Mouse (Mus musculus) lung, embryonic 16.5 days (tissue): Measurements from ENCODE around the gene Ncln. TPM values are rescaled to one million over a fixed set of nuclear protein-coding genes. Genes with fewer than 3 reads are reported as not detected.

Experiments used
- ATAC-seq: fragments of 200-750 bp; cut with Nextera tagmentation; 2 replicates; pipeline ENCODE4 v1.8.0; 2017; ENCODE audit warnings: low read depth, mild to moderate bottlenecking, moderate library complexity
- H3K27ac ChIP-seq: fragments of 300-500 bp; sonication (generic); 2 replicates; pipeline ENCODE4 v1.5.1; 2014; ENCODE audit warnings: mild to moderate bottlenecking, control low read depth, low read length
- H3K27me3 ChIP-seq: fragments of 300-500 bp; sonication (generic); 2 replicates; pipeline ENCODE4 v1.6.1; 2014; ENCODE audit warnings: low read depth, low read length, mixed read lengths; ENCODE audit not compliant: control insufficient read depth, insufficient read depth
- H3K36me3 ChIP-seq: fragments of 300-500 bp; sonication (generic); 2 replicates; pipeline ENCODE4 v1.6.1; 2014; ENCODE audit warnings: low read length; ENCODE audit not compliant: control insufficient read depth, insufficient read depth
- H3K4me1 ChIP-seq: fragments of 300-500 bp; sonication (generic); replicated peaks from 2 replicates; pipeline ENCODE4 v1.6.1; 2014; ENCODE audit warnings: low read length, mixed read lengths; ENCODE audit not compliant: control insufficient read depth, insufficient read depth
- H3K4me2 ChIP-seq: fragments of 300-500 bp; sonication (generic); 2 replicates; pipeline ENCODE4 v1.6.1; 2014; ENCODE audit warnings: low read depth, low read length, control low read depth
- H3K4me3 ChIP-seq: fragments of 300-500 bp; sonication (generic); 2 replicates; pipeline ENCODE4 v1.5.1; 2014; ENCODE audit warnings: mild to moderate bottlenecking, low read length, control low read depth
- H3K9ac ChIP-seq: fragments of 300-500 bp; sonication (generic); 2 replicates; pipeline ENCODE4 v1.6.1; 2014; ENCODE audit warnings: low read length, control low read depth
- H3K9me3 ChIP-seq: fragments of 300-500 bp; sonication (generic); 2 replicates; pipeline ENCODE4 v1.6.1; 2016; ENCODE audit warnings: low read length; ENCODE audit not compliant: control insufficient read depth
- WGBS: fragments of 180-500 bp; shearing (Covaris S2); extraction: QIAGEN DNeasy Blood & Tissue Kit; methylation state at CpG from one replicate; pipeline ENCODE4 v1.1.7; 2014; 5-methylcytosine and 5-hydroxymethylcytosine counted together
- polyA plus RNA-seq: library from polyadenylated mRNA; unstranded; fragments of >200 nt; fragmentation: Nextera tagmentation; extraction: Ambion mirVana; gene quantifications from 2 replicates; pipeline ENCODE4 v1.2.1, GENCODE M21; 2015

Gene Ncln
- polyA plus RNA-seq, 1 experiment from 2014 or later, result 82.9 TPM

DNA sequence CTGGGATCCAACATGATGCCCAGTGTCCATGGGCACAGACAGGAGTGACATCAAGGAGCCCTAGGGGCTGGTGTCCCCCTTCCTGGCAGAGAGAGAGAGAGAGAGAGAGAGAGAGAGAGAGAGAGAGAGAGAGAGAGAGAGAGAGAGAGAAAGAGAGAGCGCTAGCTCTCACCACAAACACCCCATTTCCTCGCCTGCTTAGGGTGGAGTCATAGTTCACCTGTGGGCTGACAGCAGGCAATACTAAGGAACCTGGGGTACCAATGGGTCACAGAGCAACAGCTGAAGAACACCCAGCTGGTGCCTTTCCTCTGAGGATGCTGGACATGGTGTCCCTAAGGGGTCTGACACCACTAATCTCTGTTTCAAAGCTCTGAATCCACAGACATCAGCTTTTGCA lies 41.2 kb upstream of the Ncln start:
- Histone ChIP-seq H3K27ac (no peak overlapping the region), H3K4me3 (no peak overlapping the region), H3K36me3 (peaks cover 15% of the 10 kb centered on the region), H3K9me3 (no peaks in the 10 kb centered on the region), H3K4me2 (no peak overlapping the region), H3K9ac (no peak overlapping the region), H3K4me1 (peaks cover 11% of the 10 kb centered on the region), H3K27me3 (no peaks in the 10 kb centered on the region)
- WGBS, result 79% methylated on average over 2 of the region's 2 CpGs
- ATAC-seq, result no peak

DNA sequence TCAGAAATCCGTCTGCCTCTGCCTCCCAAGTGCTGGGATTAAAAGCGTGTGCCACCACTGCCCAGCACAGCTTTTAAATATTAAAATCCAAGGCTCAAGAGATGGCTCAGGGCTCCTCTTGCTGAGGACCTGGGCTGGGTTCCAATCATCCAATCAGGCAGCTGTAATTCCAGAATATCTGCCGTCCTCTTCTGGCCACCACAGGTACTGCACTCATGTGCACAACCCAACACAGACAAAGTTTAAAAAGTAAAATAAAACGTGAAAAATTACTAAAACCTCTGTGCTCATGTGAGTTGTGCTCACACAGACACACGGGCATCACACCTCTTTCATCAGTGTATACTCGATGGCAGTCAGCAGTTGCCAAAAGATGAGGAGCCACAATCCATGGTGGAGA lies 40.5 kb upstream of the Ncln start:
- Histone ChIP-seq H3K27ac (no peak overlapping the region), H3K4me1 (peaks cover 4% of the 10 kb centered on the region; the same call in 1 of the 2 replicates), H3K9me3 (no peaks in the 10 kb centered on the region), H3K27me3 (no peaks in the 10 kb centered on the region), H3K36me3 (peaks cover 20% of the 10 kb centered on the region), H3K4me2 (no peak overlapping the region), H3K9ac (no peak overlapping the region), H3K4me3 (no peak overlapping the region)
- 76% methylated on average over 6 of the region's 6 CpGs for WGBS
- no peak for ATAC-seq

DNA sequence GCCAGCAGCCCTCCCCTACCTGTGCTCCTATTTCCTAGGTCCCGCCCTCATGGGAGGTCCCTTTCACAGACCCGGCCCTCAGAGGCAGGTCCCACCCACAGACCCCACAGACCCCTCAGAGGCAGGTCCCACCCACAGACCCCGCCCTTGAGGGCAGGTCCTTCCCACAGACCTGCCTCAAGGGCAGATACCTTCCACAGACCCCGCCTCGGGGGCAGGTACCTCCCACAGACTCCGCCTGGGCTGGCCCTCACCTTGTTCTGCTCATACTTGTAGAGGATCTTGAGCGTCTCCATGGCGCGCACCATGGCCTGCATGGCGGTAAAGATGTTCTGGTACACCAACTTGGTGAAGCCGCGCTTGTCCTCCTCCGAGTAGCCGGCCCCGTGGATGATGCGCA lies 38.6 kb upstream of the Ncln start:
- 57% methylated on average over 16 of the region's 16 CpGs for WGBS

DNA sequence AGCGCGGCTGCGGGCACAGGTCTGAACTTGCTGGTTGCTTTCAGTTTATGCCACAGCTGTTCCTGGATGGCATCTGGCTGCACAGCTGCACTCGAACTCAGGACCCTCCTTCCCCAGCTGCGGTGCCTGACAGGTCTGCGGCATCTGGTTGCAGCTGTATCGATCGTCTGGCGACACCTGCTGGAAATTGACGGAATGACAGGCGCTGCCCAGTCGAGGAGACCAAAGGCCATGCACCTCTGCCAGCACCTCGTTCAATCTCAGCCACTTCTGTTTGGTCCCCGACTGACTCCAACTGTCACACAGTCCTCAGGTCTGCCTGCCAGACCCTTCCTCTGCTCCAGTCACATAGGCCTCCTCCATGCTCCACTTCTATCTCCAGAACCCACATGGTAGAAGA lies 30.6 kb upstream of the Ncln start:
- Histone ChIP-seq H3K27me3 (no peaks in the 10 kb centered on the region; the same call in 1 of the 2 replicates), H3K36me3 (peaks cover 18% of the 10 kb centered on the region), H3K4me2 (no peak overlapping the region), H3K27ac (no peak overlapping the region), H3K9me3 (no peaks in the 10 kb centered on the region), H3K4me3 (no peak overlapping the region), H3K4me1 (peaks cover 7% of the 10 kb centered on the region; the same call in 1 of the 2 replicates), H3K9ac (no peak overlapping the region)
- ATAC-seq, result peak; percentile 41; the same call in 1 of the 2 replicates
- WGBS, result 7% methylated on average over 14 of the region's 14 CpGs

More for the DNA sequence above, 38.6 kb upstream of the Ncln start:
- Histone ChIP-seq H3K27ac (no peak overlapping the region), H3K4me2 (no peak overlapping the region), H3K9ac (no peak overlapping the region), H3K4me3 (no peak overlapping the region), H3K36me3 (peaks cover 29% of the 10 kb centered on the region), H3K27me3 (no peaks in the 10 kb centered on the region), H3K9me3 (no peaks in the 10 kb centered on the region), H3K4me1 (no peaks in the 10 kb centered on the region)
- ATAC-seq, result peak; percentile 29

DNA sequence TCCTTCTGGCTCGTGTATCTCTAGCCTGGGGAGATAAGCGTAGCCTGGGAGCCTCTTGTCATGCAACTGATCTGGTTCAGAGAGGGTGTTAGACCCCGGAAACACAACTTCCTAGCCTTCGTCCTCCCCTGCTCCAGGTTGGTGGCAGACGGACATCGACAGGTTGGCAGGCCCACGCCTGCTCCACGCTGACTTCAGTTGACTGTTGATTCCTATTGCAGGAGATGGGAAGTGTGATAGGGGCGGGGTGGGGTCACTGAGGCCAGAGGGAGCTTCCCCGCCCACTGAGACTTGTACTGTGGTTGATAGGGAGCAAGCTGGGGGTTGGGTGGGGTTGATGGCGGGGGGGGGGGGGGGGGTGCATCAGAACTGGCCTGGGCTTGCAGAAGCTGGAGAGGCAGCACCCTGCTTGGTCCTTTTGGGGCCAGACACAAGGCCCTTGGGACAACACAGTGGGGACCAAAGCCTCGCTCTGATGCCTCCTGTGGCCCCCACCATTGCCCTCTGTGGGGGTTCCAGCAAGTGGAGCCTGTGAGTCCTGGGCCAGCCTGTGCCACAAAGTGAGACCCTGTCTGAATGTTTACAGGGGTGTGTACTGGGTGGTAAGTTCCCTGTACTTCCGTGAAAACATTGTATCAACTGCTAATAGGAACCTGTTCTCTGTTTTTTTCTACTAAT lies 29.0 kb upstream of the Ncln start:
- ATAC-seq, result no peak
- Histone ChIP-seq H3K9me3 (no peaks in the 10 kb centered on the region), H3K4me3 (no peak overlapping the region), H3K4me1 (peaks cover 7% of the 10 kb centered on the region; the same call in 1 of the 2 replicates), H3K27ac (no peak overlapping the region), H3K9ac (no peak overlapping the region), H3K36me3 (peaks cover 6% of the 10 kb centered on the region), H3K4me2 (no peak overlapping the region), H3K27me3 (no peaks in the 10 kb centered on the region; the same call in 1 of the 2 replicates)
- 42% methylated on average over 12 of the region's 13 CpGs for WGBS

DNA sequence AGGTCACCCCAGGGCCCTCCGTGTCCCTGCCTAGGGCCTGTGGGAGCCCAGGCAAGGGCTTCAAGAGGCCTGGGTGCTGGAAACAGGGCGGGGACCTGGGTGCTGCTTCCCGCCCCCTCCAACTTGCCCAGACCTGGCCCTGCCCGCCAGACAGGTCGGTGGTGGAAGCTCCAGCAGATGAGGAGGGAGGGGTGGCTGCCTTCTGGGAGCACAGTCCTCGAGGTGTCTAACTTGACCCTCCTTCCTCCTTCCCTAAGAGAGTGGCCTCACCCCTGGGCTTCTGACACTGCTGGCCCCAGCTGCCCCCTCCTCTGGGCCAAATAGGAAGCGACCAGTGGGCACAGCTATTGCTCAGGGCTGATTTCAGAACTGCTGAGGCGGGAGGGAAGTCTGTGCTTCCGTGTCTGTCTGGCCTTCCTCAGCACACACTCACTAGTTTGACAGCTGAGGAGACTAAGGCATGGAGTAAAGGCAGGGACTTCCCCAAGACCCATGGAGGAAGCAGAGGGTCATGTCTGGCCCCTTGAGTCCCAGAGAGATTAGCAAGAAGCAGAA lies 27.9 kb upstream of the Ncln start, which contains the start of gene Gna15:
Gene Gna15, minus strand, starts transcription at position 175 of the 555 bp plus-strand sequence.
- peaks cover 7% of the 10 kb centered on the region; the same call in 1 of the 2 replicates for H3K4me1 ChIP-seq
- ATAC-seq, result peak; percentile 39
- H3K9ac ChIP-seq, result peak within 1 kb of the TSS; percentile 56
- no peaks in the 10 kb centered on the region; the same call in 1 of the 2 replicates for H3K36me3 ChIP-seq
- no peaks in the 10 kb centered on the region for H3K9me3 ChIP-seq
- no peaks in the 10 kb centered on the region; the same call in 1 of the 2 replicates for H3K27me3 ChIP-seq
- peak within 1 kb of the TSS; percentile 25; the same call in 1 of the 2 replicates for H3K4me2 ChIP-seq
- peak within 1 kb of the TSS; percentile 13; the same call in 1 of the 2 replicates for H3K4me3 ChIP-seq
- whole genome bisulfite sequencing, result 8% methylated on average over 9 of the region's 9 CpGs
- peak within 1 kb of the TSS; percentile 52; the same call in 1 of the 2 replicates for H3K27ac ChIP-seq

DNA sequence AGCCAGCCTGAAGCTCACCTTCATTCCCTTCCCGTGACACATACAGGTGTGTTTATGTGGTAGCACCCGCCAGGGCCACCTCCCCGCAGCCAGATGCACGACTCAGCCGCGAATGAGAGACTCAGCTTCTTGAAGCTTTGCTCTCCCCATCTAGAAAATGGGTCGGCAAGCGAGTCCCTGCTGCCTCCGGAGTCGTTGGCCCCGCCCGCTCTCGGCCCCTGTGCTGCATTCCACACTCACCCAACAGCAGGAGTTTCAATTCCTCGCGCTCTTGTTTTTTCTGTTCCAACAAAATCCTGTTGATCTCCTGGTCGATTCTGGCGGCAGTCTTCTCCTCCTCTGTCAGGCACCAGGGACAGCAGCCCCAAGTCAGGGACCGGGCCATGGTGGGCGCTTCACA lies 27.4 kb upstream of the Ncln start:
- peak overlapping the region; percentile 13; the same call in 1 of the 2 replicates for H3K4me3 ChIP-seq
- 14% methylated on average over 19 of the region's 19 CpGs for WGBS

DNA sequence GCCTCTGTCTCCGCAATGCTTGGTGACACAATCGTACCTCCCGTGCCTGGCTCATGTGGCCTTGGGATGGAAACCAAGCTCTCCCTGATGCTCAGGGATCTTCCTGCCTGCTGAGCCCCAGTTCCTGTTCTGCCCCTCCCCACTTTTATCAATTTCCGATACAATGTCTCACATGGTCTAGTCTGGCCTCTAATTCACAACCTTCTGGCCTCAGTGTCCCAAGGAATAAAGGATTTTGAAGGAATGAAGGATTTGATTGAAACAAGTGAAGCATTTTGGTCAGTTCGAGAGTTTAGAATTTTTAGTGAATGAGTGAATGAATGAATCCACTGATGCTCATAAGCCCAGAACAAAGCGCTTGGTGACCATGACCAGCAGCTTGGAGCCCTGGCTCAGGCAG lies 26.9 kb upstream of the Ncln start:
- Histone ChIP-seq H3K27ac (no peak overlapping the region), H3K4me2 (no peak overlapping the region), H3K4me1 (peaks cover 7% of the 10 kb centered on the region; the same call in 1 of the 2 replicates), H3K36me3 (no peaks in the 10 kb centered on the region), H3K4me3 (peak overlapping the region; percentile 13; the same call in 1 of the 2 replicates), H3K9me3 (no peaks in the 10 kb centered on the region), H3K9ac (no peak overlapping the region), H3K27me3 (no peaks in the 10 kb centered on the region; the same call in 1 of the 2 replicates)
- WGBS, result 76% methylated on average over 6 of the region's 6 CpGs
- no peak for ATAC-seq

More for the DNA sequence above, 27.4 kb upstream of the Ncln start:
- Histone ChIP-seq H3K27me3 (no peaks in the 10 kb centered on the region; the same call in 1 of the 2 replicates), H3K9ac (peak overlapping the region; percentile 56), H3K36me3 (no peaks in the 10 kb centered on the region), H3K27ac (peak overlapping the region; percentile 52; the same call in 1 of the 2 replicates), H3K9me3 (no peaks in the 10 kb centered on the region), H3K4me2 (peak overlapping the region; percentile 25; the same call in 1 of the 2 replicates), H3K4me1 (peaks cover 7% of the 10 kb centered on the region; the same call in 1 of the 2 replicates)
- ATAC-seq, result no peak

DNA sequence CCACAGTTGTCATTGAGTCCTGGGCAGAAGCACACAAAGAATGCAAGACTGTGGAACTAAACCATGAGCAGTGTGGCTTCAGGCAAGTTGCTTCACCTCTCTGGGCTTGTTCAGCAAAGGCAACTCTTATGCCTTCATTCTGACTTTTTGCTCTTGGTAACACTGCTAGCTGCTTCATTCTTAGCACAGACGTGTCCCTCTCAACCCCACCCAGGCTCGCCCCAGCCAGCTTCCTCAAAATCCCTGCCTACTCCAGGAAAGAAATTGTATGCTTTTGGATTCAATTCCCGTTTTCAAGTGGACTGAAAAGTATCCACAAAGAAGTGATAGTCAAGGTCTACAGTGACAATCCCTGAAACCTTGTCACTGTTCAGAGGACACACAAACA lies 23.8 kb upstream of the Ncln start:
- Histone ChIP-seq H3K36me3 (no peaks in the 10 kb centered on the region), H3K4me3 (no peak overlapping the region), H3K9me3 (no peaks in the 10 kb centered on the region), H3K9ac (no peak overlapping the region), H3K27me3 (no peaks in the 10 kb centered on the region; the same call in 1 of the 2 replicates), H3K4me1 (peaks cover 7% of the 10 kb centered on the region; the same call in 1 of the 2 replicates), H3K27ac (no peak overlapping the region), H3K4me2 (no peak overlapping the region)
- 54% methylated on average over 3 of the region's 3 CpGs for WGBS
- no peak for ATAC-seq
